Mouse (Mus musculus) testis, adult 2 months (tissue): ENCODE data around the gene Tmem135.

Source experiments
- CTCF ChIP-seq: fragments of 200-500 bp; IDR thresholded peaks from 2 replicates; pipeline ENCODE4 v1.5.1; 2012; ENCODE audit warnings: low read depth, mild to moderate bottlenecking, inconsistent platforms, low read length, moderate library complexity; ENCODE audit not compliant: control insufficient read depth, insufficient read depth, insufficient replicate concordance
- POLR2A ChIP-seq: fragments of 200-500 bp; IDR thresholded peaks from 2 replicates; pipeline ENCODE4 v1.6.1; 2012; ENCODE audit warnings: low read depth, mild to moderate bottlenecking, inconsistent platforms, low read length, moderate library complexity; ENCODE audit not compliant: control insufficient read depth

GRCm38 (mm10) chr7:89308238-89308637 is 95.8 kb downstream of the Tmem135 start:
- TF ChIP-seq POLR2A (no peak), CTCF (no peak)
